Mouse (Mus musculus): Measurements from ENCODE around the gene Shroom3. TPM values are rescaled to one million over a fixed set of nuclear protein-coding genes. Genes with fewer than 3 reads are reported as not detected.

Gene Shroom3
- polyA plus RNA-seq, 1 experiment from 2014 or later = 15.2 TPM

GRCm38 (mm10) chr5:92986651-92987610 lies 303.7 kb downstream of the Shroom3 start:
- no peaks in the 10 kb centered on the region for H3K36me3 ChIP-seq (ENCODE audit: control insufficient read depth, insufficient read depth, low read length)
- H3K9ac ChIP-seq (ENCODE audit: low read length) = no peak overlapping the region
- H3K4me1 ChIP-seq (replicated peaks; ENCODE audit: control insufficient read depth, insufficient read depth, low read length) = no peaks in the 10 kb centered on the region; the same call in 1 of the 2 replicates
- H3K9me3 ChIP-seq (ENCODE audit: control insufficient read depth, low read length) = no peaks in the 10 kb centered on the region
- H3K4me2 ChIP-seq (ENCODE audit: low read depth, low read length, severe bottlenecking) = no peak overlapping the region
- DNase-seq (ENCODE audit: low spot score) (no peak), ATAC-seq (replicated peaks; ENCODE audit: low FRiP score) (no peak)
- no peaks in the 10 kb centered on the region for H3K27me3 ChIP-seq (ENCODE audit: control insufficient read depth, insufficient read depth, low read length)
- WGBS = 91% methylated on average over 22 of the region's 22 CpGs
- no peak overlapping the region for H3K27ac ChIP-seq (ENCODE audit: low read depth, low read length)
- H3K4me3 ChIP-seq (ENCODE audit: low read depth, low read length) = no peak overlapping the region

GRCm38 (mm10) chr5:92987891-92988768 lies 304.9 kb downstream of the Shroom3 start:
- 66% methylated on average over 16 of the region's 16 CpGs for whole genome bisulfite sequencing
- no peak overlapping the region for H3K4me3 ChIP-seq (ENCODE audit: low read depth, low read length)
- no peaks in the 10 kb centered on the region; the same call in 1 of the 2 replicates for H3K4me1 ChIP-seq (replicated peaks; ENCODE audit: control insufficient read depth, insufficient read depth, low read length)
- no peak overlapping the region for H3K4me2 ChIP-seq (ENCODE audit: low read depth, low read length, severe bottlenecking)
- H3K9me3 ChIP-seq (ENCODE audit: control insufficient read depth, low read length) = no peaks in the 10 kb centered on the region
- DNase-seq (ENCODE audit: low spot score) = no peak
- ATAC-seq (replicated peaks; ENCODE audit: low FRiP score) = 0 out of 2 replicates have a peak, but pooled peaks have one; percentile 8
- no peaks in the 10 kb centered on the region for H3K27me3 ChIP-seq (ENCODE audit: control insufficient read depth, insufficient read depth, low read length)
- H3K36me3 ChIP-seq (ENCODE audit: control insufficient read depth, insufficient read depth, low read length) = no peaks in the 10 kb centered on the region
- H3K27ac ChIP-seq (ENCODE audit: low read depth, low read length) = no peak overlapping the region
- H3K9ac ChIP-seq (ENCODE audit: low read length) = peak overlapping the region; percentile 13; the same call in 1 of the 2 replicates

- DNase-seq (ENCODE audit: low spot score) (peak; percentile 57), ATAC-seq (replicated peaks; ENCODE audit: low FRiP score) (peak; percentile 37; the same call in 1 of the 2 replicates)
- no peaks in the 10 kb centered on the region; the same call in 1 of the 2 replicates for H3K4me1 ChIP-seq (replicated peaks; ENCODE audit: control insufficient read depth, insufficient read depth, low read length)
- no peak overlapping the region for H3K27ac ChIP-seq (ENCODE audit: low read depth, low read length)
- no peak overlapping the region for H3K4me2 ChIP-seq (ENCODE audit: low read depth, low read length, severe bottlenecking)
- no peaks in the 10 kb centered on the region for H3K36me3 ChIP-seq (ENCODE audit: control insufficient read depth, insufficient read depth, low read length)
- no peaks in the 10 kb centered on the region for H3K9me3 ChIP-seq (ENCODE audit: control insufficient read depth, low read length)
- no peak overlapping the region for H3K4me3 ChIP-seq (ENCODE audit: low read depth, low read length)
- no peaks in the 10 kb centered on the region for H3K27me3 ChIP-seq (ENCODE audit: control insufficient read depth, insufficient read depth, low read length)
- H3K9ac ChIP-seq (ENCODE audit: low read length) = peak overlapping the region; percentile 13; the same call in 1 of the 2 replicates
- WGBS = 34% methylated on average over 15 of the region's 15 CpGs
Measured at GRCm38 (mm10) chr5:92988769-92989356, 305.6 kb downstream of the Shroom3 start.

- no peak overlapping the region for H3K4me2 ChIP-seq (ENCODE audit: low read depth, low read length, severe bottlenecking)
- 90% methylated on average over 3 of the region's 3 CpGs for WGBS
- DNase-seq (ENCODE audit: low spot score) (no peak), ATAC-seq (replicated peaks; ENCODE audit: low FRiP score) (no peak)
- H3K36me3 ChIP-seq (ENCODE audit: control insufficient read depth, insufficient read depth, low read length) = no peaks in the 10 kb centered on the region
- no peaks in the 10 kb centered on the region for H3K27me3 ChIP-seq (ENCODE audit: control insufficient read depth, insufficient read depth, low read length)
- H3K27ac ChIP-seq (ENCODE audit: low read depth, low read length) = no peak overlapping the region
- no peak overlapping the region for H3K4me3 ChIP-seq (ENCODE audit: low read depth, low read length)
- H3K4me1 ChIP-seq (replicated peaks; ENCODE audit: control insufficient read depth, insufficient read depth, low read length) = no peaks in the 10 kb centered on the region; the same call in 1 of the 2 replicates
- H3K9ac ChIP-seq (ENCODE audit: low read length) = no peak overlapping the region
- H3K9me3 ChIP-seq (ENCODE audit: control insufficient read depth, low read length) = no peaks in the 10 kb centered on the region
Measured at GRCm38 (mm10) chr5:92992106-92992505, 308.9 kb downstream of the Shroom3 start.

GRCm38 (mm10) chr5:92994309-92994708 lies 311.1 kb downstream of the Shroom3 start:
- Histone ChIP-seq H3K27ac (ENCODE audit: low read depth, low read length) (no peak overlapping the region), H3K9me3 (ENCODE audit: control insufficient read depth, low read length) (no peaks in the 10 kb centered on the region), H3K9ac (ENCODE audit: low read length) (no peak overlapping the region), H3K4me2 (ENCODE audit: low read depth, low read length, severe bottlenecking) (no peak overlapping the region), H3K4me1 (replicated peaks; ENCODE audit: control insufficient read depth, insufficient read depth, low read length) (no peaks in the 10 kb centered on the region), H3K4me3 (ENCODE audit: low read depth, low read length) (no peak overlapping the region), H3K36me3 (ENCODE audit: control insufficient read depth, insufficient read depth, low read length) (no peaks in the 10 kb centered on the region), H3K27me3 (ENCODE audit: control insufficient read depth, insufficient read depth, low read length) (no peaks in the 10 kb centered on the region)
- ATAC-seq (replicated peaks; ENCODE audit: low FRiP score) (no peak), DNase-seq (ENCODE audit: low spot score) (no peak)
- WGBS = 89% methylated on average over 6 of the region's 6 CpGs

GRCm38 (mm10) chr5:92994861-92995260 lies 311.6 kb downstream of the Shroom3 start:
- H3K27ac ChIP-seq (ENCODE audit: low read depth, low read length) = no peak overlapping the region
- H3K4me3 ChIP-seq (ENCODE audit: low read depth, low read length) = no peak overlapping the region

GRCm38 (mm10) chr5:92997428-92998120 lies 314.3 kb downstream of the Shroom3 start:
- H3K27ac ChIP-seq (ENCODE audit: low read depth, low read length) = no peak overlapping the region
- H3K4me2 ChIP-seq (ENCODE audit: low read depth, low read length, severe bottlenecking) = no peak overlapping the region
- ATAC-seq (replicated peaks; ENCODE audit: low FRiP score) = 0 out of 2 replicates have a peak, but pooled peaks have one; percentile 26
- H3K27me3 ChIP-seq (ENCODE audit: control insufficient read depth, insufficient read depth, low read length) = no peaks in the 10 kb centered on the region
- no peak overlapping the region for H3K4me3 ChIP-seq (ENCODE audit: low read depth, low read length)
- H3K36me3 ChIP-seq (ENCODE audit: control insufficient read depth, insufficient read depth, low read length) = no peaks in the 10 kb centered on the region
- peak; percentile 59 for DNase-seq (ENCODE audit: low spot score)
- 63% methylated on average over 5 of the region's 5 CpGs for WGBS
- H3K9ac ChIP-seq (ENCODE audit: low read length) = no peak overlapping the region
- no peaks in the 10 kb centered on the region for H3K4me1 ChIP-seq (replicated peaks; ENCODE audit: control insufficient read depth, insufficient read depth, low read length)
- H3K9me3 ChIP-seq (ENCODE audit: control insufficient read depth, low read length) = no peaks in the 10 kb centered on the region

More at GRCm38 (mm10) chr5:92994861-92995260, 311.6 kb downstream of the Shroom3 start:
- Histone ChIP-seq H3K9ac (ENCODE audit: low read length) (no peak overlapping the region), H3K36me3 (ENCODE audit: control insufficient read depth, insufficient read depth, low read length) (no peaks in the 10 kb centered on the region), H3K27me3 (ENCODE audit: control insufficient read depth, insufficient read depth, low read length) (no peaks in the 10 kb centered on the region), H3K9me3 (ENCODE audit: control insufficient read depth, low read length) (no peaks in the 10 kb centered on the region), H3K4me1 (replicated peaks; ENCODE audit: control insufficient read depth, insufficient read depth, low read length) (no peaks in the 10 kb centered on the region), H3K4me2 (ENCODE audit: low read depth, low read length, severe bottlenecking) (no peak overlapping the region)
- DNase-seq (ENCODE audit: low spot score) (no peak), ATAC-seq (replicated peaks; ENCODE audit: low FRiP score) (no peak)
- 87% methylated on average over 2 of the region's 2 CpGs for WGBS
